Mouse (Mus musculus) liver, postnatal 0 days (tissue): ENCODE measurements around the gene Tfcp2l1.

Source experiments
- CTCF ChIP-seq: sonication (generic); IDR thresholded peaks from 2 replicates; pipeline ENCODE4 v1.5.1; 2016; ENCODE audit warnings: antibody characterized with exemption, low read depth
- EP300 ChIP-seq: IDR thresholded peaks from 2 replicates; pipeline ENCODE4 v1.6.1; 2016; ENCODE audit warnings: antibody characterized with exemption, low read depth, mild to moderate bottlenecking

DNA sequence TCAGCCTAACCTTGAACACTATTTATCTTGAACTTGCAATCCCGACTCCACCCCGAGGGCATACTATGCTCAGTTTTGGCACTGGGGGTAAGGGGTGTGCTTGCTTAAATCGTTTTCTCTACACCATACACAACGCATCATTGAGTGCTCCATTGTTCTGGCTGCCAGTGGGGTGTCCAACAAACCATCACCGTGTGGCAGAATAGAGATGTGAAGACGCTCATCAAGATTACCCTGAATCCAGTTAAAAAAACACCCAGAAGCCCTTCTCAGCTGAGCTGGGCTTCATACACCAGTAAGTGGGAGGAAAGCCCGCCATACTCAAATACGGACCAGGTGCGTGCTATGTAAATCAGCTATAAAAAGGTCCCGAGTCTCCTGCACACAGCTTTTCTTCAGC is 60.0 kb downstream of the Tfcp2l1 start:
- no peak for TF ChIP-seq CTCF
- no peak for TF ChIP-seq EP300
